Mouse (Mus musculus) activated CD4-positive, CD25-positive, alpha-beta regulatory T cell, adult 9 weeks (primary cell): ENCODE data around the gene Traf4. TPM values are rescaled to one million over a fixed set of nuclear protein-coding genes. Genes with fewer than 3 reads are reported as not detected.

Source experiments
- polyA plus RNA-seq: library from polyadenylated mRNA; unstranded; fragments of 100-300 nt; shearing (Covaris generic); gene quantifications from one replicate; pipeline ENCODE4 v1.2.1, GENCODE M21; 2017

Gene Traf4
- polyA plus RNA-seq: 4.9 TPM

DNA sequence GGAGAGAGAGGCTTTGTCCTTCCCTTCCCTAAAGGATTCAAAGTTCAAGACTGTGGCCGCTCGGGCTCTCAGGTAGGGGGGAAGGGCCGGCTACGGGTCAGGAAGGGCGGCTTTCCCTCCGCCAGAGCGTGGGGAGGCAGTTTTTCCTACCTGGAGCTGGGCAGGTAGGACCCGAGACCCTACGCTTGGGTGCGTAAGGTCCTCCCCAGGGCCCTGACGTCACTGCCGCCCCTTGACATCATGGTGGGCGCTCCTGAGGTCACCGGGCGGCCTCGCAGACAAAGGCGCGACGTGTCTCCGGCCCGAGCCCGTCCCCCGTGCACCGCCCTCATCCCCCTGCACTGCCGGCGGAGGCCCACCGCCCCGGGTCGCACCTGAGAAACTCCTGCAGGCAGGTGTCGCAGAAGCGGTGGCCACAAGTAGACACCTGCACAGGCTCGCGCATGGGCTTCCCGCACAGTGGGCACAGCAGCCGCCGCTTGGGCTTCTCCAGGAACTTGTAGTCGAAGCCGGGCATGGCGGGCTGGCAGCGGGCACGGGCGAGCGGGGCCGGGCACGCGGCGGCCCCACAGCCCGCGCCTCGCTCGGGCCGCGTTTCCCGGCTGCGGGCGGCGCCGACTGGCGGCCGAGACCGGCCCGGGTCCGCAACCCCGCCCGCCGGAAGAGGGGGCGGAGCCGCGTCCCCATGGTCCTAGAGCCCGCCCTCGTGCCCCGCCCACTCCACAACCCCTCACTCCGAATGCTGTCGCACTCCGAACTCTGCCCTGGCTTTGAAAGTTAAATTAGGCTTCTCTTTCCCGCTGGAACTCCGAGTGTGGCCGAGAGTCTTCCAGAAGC is at the start of gene Traf4:
Gene Traf4 (minus strand): TSS at position 666 of the 837 bp plus-strand sequence.

GRCm38 (mm10) chr11:78193113-78193512 is 27.7 kb upstream of the Traf4 start, which contains the start of gene Proca1:
TSS of gene Proca1 (plus strand) at chr11:78193392.

DNA sequence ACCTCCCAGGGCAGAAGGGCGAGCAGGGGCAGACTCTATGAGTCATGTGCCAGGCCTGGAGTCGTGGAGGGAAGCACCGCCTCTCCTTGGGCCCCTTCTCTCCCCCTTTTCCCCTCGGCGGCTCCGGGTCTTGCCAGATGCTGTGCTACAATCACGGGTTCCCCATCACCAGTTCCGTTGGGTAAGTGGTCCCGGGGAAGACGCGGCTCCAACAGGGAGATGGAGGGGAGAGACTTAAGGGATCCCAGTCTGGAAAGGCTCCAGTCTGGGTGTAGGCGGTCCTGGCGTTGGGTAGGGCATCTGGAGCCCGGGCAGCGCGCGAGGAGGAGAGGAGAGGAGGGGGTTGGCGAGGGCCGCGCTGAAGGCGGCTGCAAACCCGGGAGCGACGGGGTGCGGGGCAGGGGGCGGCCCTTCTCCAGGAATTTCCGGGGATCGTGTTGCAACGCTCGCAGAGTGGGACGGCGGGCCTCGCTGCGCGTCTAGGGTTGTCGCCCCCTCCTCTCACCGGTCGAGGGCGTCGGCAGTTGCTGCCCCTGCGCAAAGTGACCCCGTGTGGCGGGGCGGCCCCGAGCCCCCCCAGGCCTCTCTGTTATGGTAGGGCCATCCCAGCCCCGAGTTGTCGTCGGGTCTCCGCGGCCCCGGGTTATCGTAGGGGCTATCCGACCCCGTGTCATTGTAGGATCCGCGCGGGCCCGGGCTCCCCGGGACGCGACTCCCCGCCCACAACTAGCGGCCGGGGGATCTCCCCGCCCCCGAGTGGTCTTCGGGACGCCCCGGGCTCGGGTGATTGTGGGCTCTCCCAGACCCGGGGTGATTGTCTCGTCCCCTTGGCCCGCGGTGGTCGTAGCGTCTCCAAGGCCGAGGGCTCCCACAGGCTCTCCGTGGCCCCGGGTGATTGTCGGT is 23.2 kb upstream of the Traf4 start, which contains the start of gene Rab34:
Gene Rab34 (plus strand): TSS at position 100 of the 903 bp plus-strand sequence.

DNA sequence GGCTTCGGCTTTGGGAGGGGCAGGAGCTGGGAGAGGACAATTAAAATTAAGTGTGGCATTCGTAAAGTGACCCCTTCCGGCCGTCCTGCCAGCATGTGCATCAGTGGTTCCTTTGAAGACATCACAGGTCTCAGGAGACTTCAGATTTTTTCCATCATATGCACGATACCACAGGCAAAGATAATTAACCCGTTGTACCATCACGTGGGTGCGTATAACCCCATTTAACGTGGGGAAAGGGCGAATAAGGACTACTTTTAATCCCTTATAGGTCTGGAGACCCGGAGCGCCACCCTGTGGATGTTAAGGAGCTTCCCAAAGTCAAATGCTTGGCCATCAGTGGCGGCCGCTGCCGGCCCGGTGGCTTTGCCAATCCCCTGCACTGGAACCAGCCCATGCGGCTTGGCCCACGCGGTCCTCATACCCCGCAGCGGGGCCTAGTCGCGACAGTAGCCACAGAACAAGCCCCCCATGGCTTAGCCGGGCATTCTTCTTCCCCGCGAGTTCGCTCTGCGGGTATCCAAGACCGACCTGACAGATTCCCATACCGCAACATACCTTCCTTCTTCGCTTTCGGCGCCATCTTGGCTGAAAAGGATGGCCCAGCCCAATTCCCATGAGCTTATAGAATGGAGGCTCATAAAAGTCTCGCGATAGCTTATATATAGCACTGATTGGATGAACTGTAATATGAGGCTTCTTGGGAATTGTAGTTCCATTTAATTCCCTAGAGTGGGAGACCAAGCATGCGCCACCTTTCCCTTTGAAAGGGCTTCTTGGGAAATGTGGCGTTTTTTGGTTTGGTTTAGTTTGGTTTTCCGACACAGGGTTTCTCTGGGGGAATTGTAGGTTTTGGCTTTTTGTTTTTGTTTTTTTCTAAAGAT is 17.8 kb upstream of the Traf4 start, which contains the start of gene Rpl23a:
Gene Rpl23a (minus strand): TSS at position 624 of the 884 bp plus-strand sequence.

DNA sequence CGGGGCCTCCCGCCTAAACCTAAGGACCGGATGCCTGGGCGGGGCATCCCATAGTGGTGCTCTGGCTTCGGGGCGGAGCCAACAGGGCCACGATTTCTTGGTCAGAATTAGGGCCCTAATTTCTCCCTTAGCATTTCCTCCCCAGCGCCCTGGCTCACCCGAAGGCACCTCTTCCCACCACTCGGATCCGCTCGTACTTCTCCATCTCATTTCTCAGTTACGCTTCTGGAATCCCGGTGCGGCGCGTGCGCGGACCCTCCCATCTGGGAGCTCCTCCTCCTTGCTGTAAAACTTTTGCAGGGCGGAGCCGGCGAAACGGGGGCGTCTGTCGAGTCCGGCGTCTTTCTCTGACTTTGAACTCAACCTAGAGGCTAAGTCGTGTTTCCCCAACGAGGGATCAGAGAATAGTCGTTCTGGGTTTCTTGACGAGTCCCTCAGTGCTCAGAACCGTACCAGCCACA is 11.0 kb upstream of the Traf4 start, which contains the start of the genes Nek8 and Tlcd1:
Gene Nek8 (minus strand): TSS at position 274 of the 461 bp plus-strand sequence.
Gene Tlcd1 (plus strand): TSS at position 310 of the 461 bp plus-strand sequence.

Other genes with a start within 250 kb of the Traf4 start
- gene Sez6, start 234.8 kb downstream of the Traf4 start, polyA plus RNA-seq: not detected
- 24.3 TPM for gene Phf12, start 182.8 kb downstream of the Traf4 start, polyA plus RNA-seq
- 1.8 TPM for gene Dhrs13, start 133.3 kb downstream of the Traf4 start, polyA plus RNA-seq
- gene Flot2, start 127.7 kb downstream of the Traf4 start, polyA plus RNA-seq: 22.8 TPM
- 37.6 TPM for gene Eral1, start 85.2 kb downstream of the Traf4 start, polyA plus RNA-seq
- gene Fam222b, start 70.9 kb downstream of the Traf4 start, polyA plus RNA-seq: 22.6 TPM
- gene Nek8, start 11.1 kb upstream of the Traf4 start, polyA plus RNA-seq: 14.1 TPM
- gene Tlcd1, start 11.1 kb upstream of the Traf4 start, polyA plus RNA-seq: 3.6 TPM
- gene Rpl23a, start 18.0 kb upstream of the Traf4 start, polyA plus RNA-seq: 1,683 TPM
- not detected for gene Rab34, start 22.8 kb upstream of the Traf4 start, polyA plus RNA-seq
- gene Proca1, start 27.8 kb upstream of the Traf4 start, polyA plus RNA-seq: 0.67 TPM
- 112 TPM for gene Sdf2, start 80.2 kb upstream of the Traf4 start, polyA plus RNA-seq
- gene Supt6, start 80.4 kb upstream of the Traf4 start, polyA plus RNA-seq: 52.5 TPM
- gene 2610507B11Rik, start 96.2 kb upstream of the Traf4 start, polyA plus RNA-seq: 91.8 TPM
- gene BC030499, start 125.3 kb upstream of the Traf4 start, polyA plus RNA-seq: 0.61 TPM
- gene Spag5, start 135.9 kb upstream of the Traf4 start, polyA plus RNA-seq: 3.5 TPM
- 15.5 TPM for gene Aldoc, start 157.4 kb upstream of the Traf4 start, polyA plus RNA-seq
- 132 TPM for gene Pigs, start 162.8 kb upstream of the Traf4 start, polyA plus RNA-seq
- gene Unc119, start 177.9 kb upstream of the Traf4 start, polyA plus RNA-seq: 30.6 TPM
- not detected for gene Foxn1, start 221.0 kb upstream of the Traf4 start, polyA plus RNA-seq